Mouse (Mus musculus): Measurements from ENCODE around the gene Pcx. TPM values are rescaled to one million over a fixed set of nuclear protein-coding genes. Genes with fewer than 3 reads are reported as not detected.
A peak's percentile ranks its signal among the peaks of the same experiment; 100 is the strongest.

The Pcx gene
- polyA plus RNA-seq, 1 experiment from 2014 or later = 28.9 TPM

DNA sequence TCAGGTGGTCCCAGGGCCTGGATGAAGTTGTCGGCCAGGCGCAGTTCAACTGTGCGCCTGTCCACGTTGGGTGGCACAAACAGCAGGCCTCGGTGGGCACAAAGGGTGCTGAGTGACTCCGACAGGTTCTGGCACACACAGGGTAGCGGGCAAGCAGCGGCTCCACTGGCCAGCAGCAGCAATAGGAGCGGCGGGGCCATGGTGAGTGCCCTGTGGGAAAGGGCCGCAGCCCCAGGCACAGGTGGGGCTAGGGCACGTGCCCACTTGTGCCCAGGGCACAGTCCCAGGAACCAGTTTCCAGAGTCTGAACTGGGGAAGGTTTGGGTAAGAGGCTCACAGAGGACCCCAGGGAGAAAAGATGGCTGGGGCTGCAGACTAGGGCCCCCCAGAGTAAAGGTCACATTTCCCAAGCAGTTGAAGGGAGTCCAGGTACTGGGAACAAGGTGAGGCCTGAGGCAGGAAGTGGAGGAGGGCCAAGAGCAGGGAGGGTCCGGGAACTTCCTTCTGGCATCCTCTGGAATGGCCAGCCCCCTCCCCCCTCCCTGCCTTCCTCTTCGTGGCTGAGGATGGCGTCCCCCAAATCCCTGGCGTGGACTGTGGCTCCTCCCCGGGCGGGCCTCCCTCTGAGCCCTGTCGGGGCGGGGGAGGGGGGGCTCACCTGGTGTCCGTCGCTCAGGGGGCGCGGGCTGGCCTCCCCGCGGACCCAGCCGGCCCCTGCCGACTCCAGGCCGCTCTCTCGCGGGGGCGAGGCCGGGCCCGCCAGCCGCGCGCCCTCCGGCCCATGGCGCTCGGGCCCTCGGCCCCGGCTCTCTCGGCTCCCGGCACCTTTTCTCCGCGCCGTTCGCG is 104.3 kb downstream of the Pcx start:
- TF ChIP-seq CTCF (IDR thresholded peaks at IDR 0.05; ENCODE audit: low read depth) (no peak), EP300 (optimal IDR thresholded peaks at IDR 0.05) (no peak)
- peak overlapping the region; percentile 93 for H3K4me2 ChIP-seq (replicated peaks; ENCODE audit: low read depth)
- H3K9ac ChIP-seq (ENCODE audit: low read length) = peak overlapping the region; percentile 84
- ATAC-seq (ENCODE audit: low FRiP score, low TSS enrichment) (peak; percentile 12), DNase-seq (ENCODE audit: low spot score) (peak; percentile 63)
- 19% methylated on average over 40 of the region's 49 CpGs for WGBS
- peak overlapping the region; percentile 78 for H3K4me3 ChIP-seq (ENCODE audit: low read depth, low read length)
- no peaks in the 10 kb centered on the region for H3K9me3 ChIP-seq (ENCODE audit: control insufficient read depth, low read length)
- peak overlapping the region; percentile 87 for H3K27ac ChIP-seq (replicated peaks)
- no peaks in the 10 kb centered on the region for H3K27me3 ChIP-seq (ENCODE audit: control insufficient read depth, insufficient read depth, low read length)
- H3K36me3 ChIP-seq (ENCODE audit: control insufficient read depth, insufficient read depth, low read length) = peaks cover 7% of the 10 kb centered on the region; the same call in 1 of the 2 replicates
- H3K4me1 ChIP-seq (replicated peaks; ENCODE audit: control insufficient read depth, insufficient read depth) = 0 out of 2 replicates have a peak, but pooled peaks cover 2% of the 10 kb centered on the region

DNA sequence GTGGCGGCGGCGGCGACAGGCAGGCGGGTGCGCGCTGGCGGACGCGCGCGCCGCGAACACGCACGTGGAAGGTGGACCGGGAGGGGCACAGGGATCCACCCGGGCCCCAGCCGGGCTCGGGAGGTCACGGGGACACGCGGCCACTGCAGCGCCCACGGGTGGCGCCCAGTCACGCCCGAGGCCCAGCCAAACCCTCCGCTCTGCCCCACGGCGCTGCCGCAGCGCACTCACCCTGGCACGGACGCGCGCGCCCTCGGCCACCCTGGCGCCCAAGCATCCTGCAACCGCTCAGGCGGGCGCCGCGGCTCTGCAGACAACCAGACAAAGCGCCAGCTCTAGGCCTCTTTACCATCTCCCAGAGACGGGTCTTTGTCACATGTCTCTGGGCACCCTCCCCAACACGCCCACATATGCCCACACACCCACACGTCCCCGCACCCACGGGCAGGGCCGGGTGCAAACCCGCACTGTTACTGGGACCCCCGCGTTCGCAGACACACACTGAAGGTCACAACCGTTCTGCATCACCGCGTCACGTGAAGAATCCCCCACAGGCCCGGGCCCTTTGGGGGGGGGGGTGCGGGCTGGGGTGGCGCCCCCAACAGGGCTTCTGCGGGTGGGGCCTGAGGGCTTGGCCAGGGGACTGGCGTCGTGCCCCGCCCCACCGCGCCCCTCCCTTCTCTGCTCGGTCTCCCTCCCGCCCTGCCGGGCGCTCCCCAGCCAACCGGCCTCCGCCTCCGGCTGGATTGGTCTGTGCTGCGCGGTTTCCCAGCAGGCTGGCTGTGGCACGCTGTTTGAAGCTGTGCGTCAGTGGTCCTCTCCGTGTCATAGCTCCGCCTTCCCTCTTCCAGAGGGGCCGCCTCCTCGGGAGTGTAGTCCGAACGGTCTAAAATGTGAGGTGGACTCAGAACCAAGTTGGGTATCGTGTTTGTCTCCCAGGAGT is 105.2 kb downstream of the Pcx start, which contains the start of gene Lrfn4:
Gene Lrfn4 (minus strand): TSS at position 517 of the 943 bp plus-strand sequence.
- under 1% methylated on average over 68 of the region's 87 CpGs for WGBS
- H3K27ac ChIP-seq (replicated peaks) = peak within 1 kb of the TSS; percentile 87
- H3K4me1 ChIP-seq (replicated peaks; ENCODE audit: control insufficient read depth, insufficient read depth) = 0 out of 2 replicates have a peak, but pooled peaks cover 2% of the 10 kb centered on the region
- no peaks in the 10 kb centered on the region for H3K9me3 ChIP-seq (ENCODE audit: control insufficient read depth, low read length)
- H3K9ac ChIP-seq (ENCODE audit: low read length) = peak within 1 kb of the TSS; percentile 84
- peak; percentile 90 for ATAC-seq (ENCODE audit: low FRiP score, low TSS enrichment)
- no peaks in the 10 kb centered on the region for H3K27me3 ChIP-seq (ENCODE audit: control insufficient read depth, insufficient read depth, low read length)
- TF ChIP-seq EP300 (optimal IDR thresholded peaks at IDR 0.05) (no peak), CTCF (IDR thresholded peaks at IDR 0.05; ENCODE audit: low read depth) (peak; percentile 43)
- peaks cover 7% of the 10 kb centered on the region; the same call in 1 of the 2 replicates for H3K36me3 ChIP-seq (ENCODE audit: control insufficient read depth, insufficient read depth, low read length)
- H3K4me2 ChIP-seq (replicated peaks; ENCODE audit: low read depth) = peak within 1 kb of the TSS; percentile 93
- DNase-seq (ENCODE audit: low spot score) = peak; percentile 95
- H3K4me3 ChIP-seq (ENCODE audit: low read depth, low read length) = peak within 1 kb of the TSS; percentile 78

DNA sequence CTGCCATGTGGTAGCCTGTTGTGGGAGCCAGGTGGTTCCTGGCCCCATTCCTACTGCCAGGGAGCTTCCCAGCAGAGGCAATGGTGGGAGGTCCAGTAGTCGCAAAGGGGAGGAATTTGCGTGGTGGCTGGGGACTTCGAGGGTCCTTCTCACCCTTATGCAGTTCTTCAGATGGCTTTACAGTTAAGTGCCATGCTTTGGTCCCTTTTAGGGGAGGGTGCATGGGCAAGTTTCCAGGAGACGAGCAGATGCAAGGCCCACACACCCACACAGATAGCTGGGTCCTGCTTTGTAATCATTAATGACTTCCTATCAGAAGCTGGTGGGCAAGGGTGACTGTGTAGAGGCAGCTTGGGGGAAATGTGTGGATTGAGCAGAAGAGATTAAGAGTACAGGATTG is 106.3 kb downstream of the Pcx start:
- no peak overlapping the region for H3K27ac ChIP-seq (replicated peaks)
- H3K27me3 ChIP-seq (ENCODE audit: control insufficient read depth, insufficient read depth, low read length) = no peaks in the 10 kb centered on the region
- no peak overlapping the region for H3K9ac ChIP-seq (ENCODE audit: low read length)
- whole genome bisulfite sequencing = 34% methylated on average over 4 of the region's 4 CpGs
- TF ChIP-seq CTCF (IDR thresholded peaks at IDR 0.05; ENCODE audit: low read depth) (no peak), EP300 (optimal IDR thresholded peaks at IDR 0.05) (no peak)
- no peak overlapping the region; the same call in 1 of the 2 replicates for H3K4me2 ChIP-seq (replicated peaks; ENCODE audit: low read depth)
- 0 out of 2 replicates have a peak, but pooled peaks cover 2% of the 10 kb centered on the region for H3K4me1 ChIP-seq (replicated peaks; ENCODE audit: control insufficient read depth, insufficient read depth)
- H3K4me3 ChIP-seq (ENCODE audit: low read depth, low read length) = no peak overlapping the region
- peaks cover 13% of the 10 kb centered on the region; the same call in 1 of the 2 replicates for H3K36me3 ChIP-seq (ENCODE audit: control insufficient read depth, insufficient read depth, low read length)
- ATAC-seq (ENCODE audit: low FRiP score, low TSS enrichment) (no peak), DNase-seq (ENCODE audit: low spot score) (no peak)
- H3K9me3 ChIP-seq (ENCODE audit: control insufficient read depth, low read length) = no peaks in the 10 kb centered on the region

DNA sequence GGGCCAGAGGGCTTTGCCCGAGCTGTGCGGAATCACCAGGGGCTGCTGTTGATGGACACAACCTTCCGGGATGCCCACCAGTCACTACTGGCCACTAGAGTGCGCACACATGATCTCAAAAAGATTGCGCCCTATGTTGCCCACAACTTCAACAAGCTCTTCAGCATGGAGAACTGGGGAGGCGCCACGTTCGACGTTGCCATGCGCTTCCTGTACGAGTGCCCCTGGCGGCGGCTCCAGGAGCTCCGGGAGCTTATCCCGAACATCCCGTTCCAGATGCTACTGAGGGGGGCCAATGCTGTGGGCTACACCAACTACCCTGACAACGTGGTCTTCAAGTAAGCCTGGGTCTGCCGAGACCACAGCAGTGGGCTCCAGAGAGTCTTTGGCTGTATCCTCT is 107.9 kb downstream of the Pcx start:
- Histone ChIP-seq H3K9ac (ENCODE audit: low read length) (no peak overlapping the region), H3K9me3 (ENCODE audit: control insufficient read depth, low read length) (no peaks in the 10 kb centered on the region), H3K4me2 (replicated peaks; ENCODE audit: low read depth) (no peak overlapping the region), H3K4me3 (ENCODE audit: low read depth, low read length) (no peak overlapping the region), H3K27me3 (ENCODE audit: control insufficient read depth, insufficient read depth, low read length) (no peaks in the 10 kb centered on the region), H3K27ac (replicated peaks) (no peak overlapping the region), H3K4me1 (replicated peaks; ENCODE audit: control insufficient read depth, insufficient read depth) (0 out of 2 replicates have a peak, but pooled peaks cover 2% of the 10 kb centered on the region), H3K36me3 (ENCODE audit: control insufficient read depth, insufficient read depth, low read length) (peaks cover 12% of the 10 kb centered on the region; the same call in 1 of the 2 replicates)
- ATAC-seq (ENCODE audit: low FRiP score, low TSS enrichment) (no peak), DNase-seq (ENCODE audit: low spot score) (peak; percentile 50)
- WGBS = 28% methylated on average over 18 of the region's 18 CpGs
- no peak for TF ChIP-seq EP300 (optimal IDR thresholded peaks at IDR 0.05)
- TF ChIP-seq CTCF (IDR thresholded peaks at IDR 0.05; ENCODE audit: low read depth) = peak; percentile 68

DNA sequence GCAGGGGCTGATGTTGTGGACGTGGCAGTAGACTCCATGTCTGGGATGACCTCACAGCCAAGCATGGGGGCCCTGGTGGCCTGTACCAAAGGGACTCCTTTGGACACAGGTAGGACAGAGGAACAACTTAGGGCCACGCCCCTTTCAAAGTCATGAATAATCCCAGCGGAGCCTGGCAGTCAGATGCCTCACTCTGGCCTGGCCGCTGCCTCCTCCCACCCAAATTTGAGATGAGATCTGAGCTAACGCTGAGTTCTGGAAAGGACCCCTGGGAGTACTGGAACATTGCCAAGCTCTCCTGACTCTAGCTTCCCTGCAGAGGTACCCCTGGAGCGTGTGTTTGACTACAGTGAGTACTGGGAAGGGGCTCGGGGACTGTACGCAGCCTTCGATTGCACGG is 109.2 kb downstream of the Pcx start:
- Histone ChIP-seq H3K27me3 (ENCODE audit: control insufficient read depth, insufficient read depth, low read length) (no peaks in the 10 kb centered on the region), H3K4me3 (ENCODE audit: low read depth, low read length) (no peak overlapping the region), H3K4me2 (replicated peaks; ENCODE audit: low read depth) (no peak overlapping the region), H3K4me1 (replicated peaks; ENCODE audit: control insufficient read depth, insufficient read depth) (0 out of 2 replicates have a peak, but pooled peaks cover 2% of the 10 kb centered on the region), H3K9ac (ENCODE audit: low read length) (no peak overlapping the region), H3K27ac (replicated peaks) (no peak overlapping the region), H3K9me3 (ENCODE audit: control insufficient read depth, low read length) (no peaks in the 10 kb centered on the region), H3K36me3 (ENCODE audit: control insufficient read depth, insufficient read depth, low read length) (peaks cover 9% of the 10 kb centered on the region; the same call in 1 of the 2 replicates)
- TF ChIP-seq CTCF (IDR thresholded peaks at IDR 0.05; ENCODE audit: low read depth) (no peak), EP300 (optimal IDR thresholded peaks at IDR 0.05) (no peak)
- WGBS = 77% methylated on average over 10 of the region's 10 CpGs
- ATAC-seq (ENCODE audit: low FRiP score, low TSS enrichment) (no peak), DNase-seq (ENCODE audit: low spot score) (no peak)

Data from stomach, postnatal 0 days (tissue).